Mouse (Mus musculus) midbrain, embryonic 16.5 days (tissue): ENCODE results near the gene Gm5938. TPM values are rescaled to one million over a fixed set of nuclear protein-coding genes. Genes with fewer than 3 reads are reported as not detected.

Source experiments
- ATAC-seq: fragments of 200-750 bp; cut with Nextera tagmentation; 2 replicates; pipeline ENCODE4 v1.8.0; 2017; ENCODE audit warnings: moderate TSS enrichment
- H3K27ac ChIP-seq: fragments of 300-500 bp; sonication (generic); 2 replicates; pipeline ENCODE4 v1.5.1; 2014; ENCODE audit warnings: mild to moderate bottlenecking, low read length, mixed read lengths
- H3K27me3 ChIP-seq: fragments of 300-500 bp; sonication (generic); 2 replicates; pipeline ENCODE4 v1.6.1; 2014; ENCODE audit warnings: low read depth, low read length, mixed read lengths; ENCODE audit not compliant: control insufficient read depth, insufficient read depth
- H3K36me3 ChIP-seq: fragments of 300-500 bp; sonication (generic); 2 replicates; pipeline ENCODE4 v1.6.1; 2014; ENCODE audit warnings: mild to moderate bottlenecking, low read length, moderate library complexity, mixed read lengths; ENCODE audit not compliant: control insufficient read depth, insufficient read depth
- H3K4me1 ChIP-seq: fragments of 300-500 bp; sonication (generic); 2 replicates; pipeline ENCODE4 v1.6.1; 2014; ENCODE audit warnings: mild to moderate bottlenecking, low read length, mixed read lengths; ENCODE audit not compliant: control insufficient read depth, insufficient read depth
- H3K4me2 ChIP-seq: fragments of 300-500 bp; sonication (generic); 2 replicates; pipeline ENCODE4 v1.6.1; 2014; ENCODE audit warnings: mild to moderate bottlenecking, low read length, mixed read lengths
- H3K4me3 ChIP-seq: fragments of 300-500 bp; sonication (generic); 2 replicates; pipeline ENCODE4 v1.5.1; 2014; ENCODE audit warnings: low read depth, mild to moderate bottlenecking, low read length, moderate library complexity, mixed read lengths
- H3K9ac ChIP-seq: fragments of 300-500 bp; sonication (generic); 2 replicates; pipeline ENCODE4 v1.6.1; 2014; ENCODE audit warnings: low read depth, low read length, mixed read lengths
- H3K9me3 ChIP-seq: fragments of 300-500 bp; sonication (generic); replicated peaks from 2 replicates; pipeline ENCODE4 v1.6.1; 2014; ENCODE audit warnings: mild to moderate bottlenecking, low read length, mixed read lengths; ENCODE audit not compliant: control insufficient read depth, poor library complexity, severe bottlenecking
- WGBS: fragments of 180-500 bp; shearing (Covaris S2); extraction: QIAGEN DNeasy Blood & Tissue Kit; methylation state at CpG from one replicate; pipeline ENCODE4 v1.1.7; 2014; 5-methylcytosine and 5-hydroxymethylcytosine counted together
- polyA plus RNA-seq: library from polyadenylated mRNA; unstranded; fragments of >200 nt; fragmentation: Nextera tagmentation; extraction: Ambion mirVana; gene quantifications from 2 replicates; pipeline ENCODE4 v1.2.1, GENCODE M21; 2015

Gm5938 gene
- not detected in 2 replicates for polyA plus RNA-seq

DNA sequence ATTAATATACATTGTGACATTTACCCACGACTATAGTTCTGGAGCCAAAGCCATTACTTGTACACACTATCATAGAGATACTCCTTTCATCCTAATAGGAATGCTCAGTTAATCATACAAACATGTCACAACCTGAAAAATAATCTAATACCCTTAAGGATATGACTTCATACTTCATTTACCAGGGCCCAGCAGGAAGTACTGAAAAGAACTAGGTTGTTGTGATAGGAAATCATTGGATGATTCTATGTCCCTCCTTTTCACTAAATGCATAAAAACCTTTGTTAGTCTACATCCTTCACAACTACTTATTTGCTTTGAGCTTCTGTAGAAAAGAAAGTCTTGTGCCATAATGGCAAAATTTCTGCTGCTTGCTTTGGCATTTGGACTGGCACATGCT is at the start of gene Gm5938:
Gene Gm5938, plus strand, starts transcription at position 301 of the 400 bp plus-strand sequence.
- Histone ChIP-seq H3K27me3 (no peaks in the 10 kb centered on the region), H3K4me2 (no peak within 1 kb of the TSS), H3K9me3 (no peaks in the 10 kb centered on the region), H3K36me3 (no peaks in the 10 kb centered on the region), H3K27ac (no peak within 1 kb of the TSS), H3K9ac (no peak within 1 kb of the TSS), H3K4me1 (no peaks in the 10 kb centered on the region), H3K4me3 (no peak within 1 kb of the TSS)
- WGBS, result 69% methylated on average over 1 of the region's 1 CpGs
- no peak for ATAC-seq

- Histone ChIP-seq H3K27ac (no peak within 1 kb of the TSS), H3K4me1 (no peaks in the 10 kb centered on the region), H3K4me3 (no peak within 1 kb of the TSS), H3K9me3 (no peaks in the 10 kb centered on the region), H3K27me3 (no peaks in the 10 kb centered on the region), H3K9ac (no peak within 1 kb of the TSS), H3K36me3 (no peaks in the 10 kb centered on the region), H3K4me2 (no peak within 1 kb of the TSS)
- no peak for ATAC-seq
Observed at GRCm38 (mm10) chrX:78091274-78091673, 34.0 kb upstream of the Gm5938 start, which contains the start of gene Obp1a. Gene Obp1a (minus strand): TSS chrX:78091374.

Other genes with a start within 250 kb of the Gm5938 start
- gene 5430402E10Rik, start 200.4 kb upstream of the Gm5938 start, polyA plus RNA-seq, result not detected in 2 replicates
- gene Obp1a, start 34.1 kb upstream of the Gm5938 start, polyA plus RNA-seq, result not detected in 2 replicates
- gene Obp1b, start 61.3 kb downstream of the Gm5938 start, polyA plus RNA-seq, result not detected in 2 replicates
- gene Gm14743, start 120.5 kb downstream of the Gm5938 start, polyA plus RNA-seq, result not detected in 2 replicates
- not detected in 2 replicates for gene 4930480E11Rik, start 244.2 kb downstream of the Gm5938 start, polyA plus RNA-seq